Mouse (Mus musculus) CH12.LX (cell line): Measurements from ENCODE around the gene Nop16. TPM values are rescaled to one million over a fixed set of nuclear protein-coding genes. Genes with fewer than 3 reads are reported as not detected.
A peak's percentile ranks its signal among the peaks of the same experiment; 100 is the strongest.
"Not testable (repeated sequence)": the region's sequence is repeated elsewhere in the genome, so short reads cannot be mapped to it uniquely, and the experiment has no call there.

Source experiments
- DNase-seq: peaks from one replicate; pipeline ENCODE4 v3.0.0-alpha.2; 2013; ENCODE audit errors: extremely low read depth
- H3K27ac ChIP-seq: 2 replicates; pipeline ENCODE4 v1.5.1; 2012; ENCODE audit warnings: low read depth, mild to moderate bottlenecking, control low read depth, moderate library complexity; ENCODE audit not compliant: insufficient read depth
- H3K27me3 ChIP-seq: replicated peaks from 2 replicates; pipeline ENCODE3; 2012; ENCODE audit warnings: inconsistent platforms
- H3K36me3 ChIP-seq, 2 experiments: replicated peaks in 1 of 2; 2 replicates each; pipeline versions ENCODE3 to v1.6.1; 2012; ENCODE audit warnings: inconsistent platforms in 1 of 2, low read length in 1 of 2, mild to moderate bottlenecking in 1 of 2, mixed read lengths in 1 of 2, moderate library complexity in 1 of 2; ENCODE audit not compliant: control insufficient read depth in 1 of 2, insufficient read depth in 1 of 2
- H3K4me1 ChIP-seq, 2 experiments: 2 replicates each; pipeline ENCODE4 v1.6.1; 2012; ENCODE audit warnings: inconsistent platforms in 1 of 2, moderate library complexity in 1 of 2; ENCODE audit not compliant: insufficient read depth in 2 of 2, control insufficient read depth in 1 of 2
- H3K4me2 ChIP-seq: 2 replicates; pipeline ENCODE4 v1.6.1; 2012; ENCODE audit warnings: low read depth, mild to moderate bottlenecking, control low read depth; ENCODE audit not compliant: poor library complexity, insufficient read depth, severe bottlenecking
- H3K4me3 ChIP-seq, 3 experiments: fragments of 150-350 bp in 1 of 3; sonication (generic) in 1 of 3; replicated peaks in 1 of 3; 2 replicates each; pipeline versions ENCODE3 to v1.5.1; 2011 to 2012; ENCODE audit warnings: low read depth in 2 of 3, low read length in 2 of 3, mild to moderate bottlenecking in 2 of 3, moderate library complexity in 2 of 3, control low read depth in 1 of 3, improper control_type of control experiment in 1 of 3, inconsistent platforms in 1 of 3, mixed read lengths in 1 of 3; ENCODE audit not compliant: poor library complexity in 1 of 3
- H3K79me2 ChIP-seq: replicated peaks from 2 replicates; pipeline ENCODE4 v1.6.1; 2012; ENCODE audit warnings: mild to moderate bottlenecking, moderate library complexity; ENCODE audit not compliant: control insufficient read depth, poor library complexity, insufficient read depth, severe bottlenecking; ENCODE audit errors: extremely low read depth
- H3K9ac ChIP-seq: 2 replicates; pipeline ENCODE4 v1.6.1; 2012; ENCODE audit warnings: low read depth, mild to moderate bottlenecking, control low read depth, moderate library complexity; ENCODE audit not compliant: insufficient read depth
- H3K9me3 ChIP-seq: replicated peaks from 2 replicates; pipeline ENCODE3; 2012; ENCODE audit warnings: low read length, inconsistent platforms, mixed read lengths
- BHLHE40 ChIP-seq: IDR thresholded peaks from 2 replicates; pipeline ENCODE4 v1.6.1; 2011; ENCODE audit warnings: mild to moderate bottlenecking, low read depth, low read length, improper control_type of control experiment
- CTCF ChIP-seq, 2 experiments: IDR thresholded peaks in 1 of 2; conservative IDR thresholded peaks in 1 of 2; 2 replicates each; pipeline ENCODE4 v1.5.1; 2011 to 2012; ENCODE audit warnings: low read depth in 2 of 2, low read length in 2 of 2, improper control_type of control experiment in 1 of 2, inconsistent platforms in 1 of 2, mild to moderate bottlenecking in 1 of 2, moderate library complexity in 1 of 2
- RAD21 ChIP-seq: IDR thresholded peaks from 2 replicates; pipeline ENCODE4 v1.6.1; 2011; ENCODE audit warnings: low read depth, mild to moderate bottlenecking, low read length, improper control_type of control experiment, moderate library complexity
- RCOR1 ChIP-seq: conservative IDR thresholded peaks from 2 replicates; pipeline ENCODE4 v1.6.1; 2012; ENCODE audit warnings: low read depth, mild to moderate bottlenecking, inconsistent platforms, low read length, improper control_type of control experiment
- TCF12 ChIP-seq: IDR thresholded peaks from 2 replicates; pipeline ENCODE4 v1.6.1; 2014; ENCODE audit warnings: low read depth, mild to moderate bottlenecking, inconsistent platforms, low read length, improper control_type of control experiment
- ZNF384 ChIP-seq: IDR thresholded peaks from 2 replicates; pipeline ENCODE4 v1.6.1; 2012; ENCODE audit warnings: low read depth, low read length, improper control_type of control experiment, inconsistent platforms
- dilution Hi-C: fragments of 300-500 bp; cut with MboI; formaldehyde crosslinking; loops from 2 replicates; pipeline ENCODE4 v1.14.3; 2020; ENCODE audit warnings: low sequenced_read_pairs; ENCODE audit not compliant: extremely low pct_unique_long_range_greater_than_20kb, extremely low pct_ligation_motif_present
- in situ Hi-C: fragments of 300-500 bp; cut with MboI; formaldehyde crosslinking; loops from 3 replicates; pipeline ENCODE4 v1.14.3; 2019; ENCODE audit warnings: low sequenced_read_pairs, low pct_ligation_motif_present, low pct_unique_long_range_greater_than_20kb, mixed read lengths
- polyA plus RNA-seq: library from polyadenylated mRNA; unstranded; fragments of >175 nt; gene quantifications from 2 replicates; pipeline ENCODE4 v1.2.1, GENCODE M21; 2012; ENCODE audit warnings: low read depth; ENCODE audit not compliant: insufficient read length
- total RNA-seq, 2 experiments: library from RNA; depleted of rRNA; stranded (reverse); fragments of 300-350 nt in 1 of 2; fragments of >200 nt in 1 of 2; gene quantifications; 2 replicates each; pipeline ENCODE4 v1.2.3; 2012 to 2014

The Nop16 gene
- total and polyA plus RNA-seq, 3 experiments: 100 to 187 (median 127) TPM

DNA sequence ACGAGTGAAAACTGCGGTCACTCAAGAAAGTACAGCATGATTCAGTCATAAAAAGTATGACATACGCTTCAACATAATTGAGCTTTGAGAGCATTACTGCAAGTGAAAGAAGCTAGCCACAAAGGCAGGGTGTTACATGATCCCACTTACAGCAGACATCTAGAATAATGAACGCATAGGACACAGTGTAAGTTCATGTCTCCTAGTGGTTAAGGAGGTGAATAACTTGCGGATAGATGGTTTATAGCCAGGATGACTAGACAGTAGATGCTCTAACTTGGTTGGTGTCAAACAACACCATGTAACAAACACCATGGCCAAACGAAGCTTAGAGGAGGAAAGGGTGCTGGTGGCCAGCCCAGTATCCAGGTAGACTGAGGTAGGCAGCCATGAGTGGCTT lies 27.1 kb upstream of the Nop16 start:
- H3K27me3 ChIP-seq: peaks cover 6% of the 10 kb centered on the region
- dilution Hi-C loops: no loop called here
- in situ Hi-C loops: loop anchor here (5.0 kb wide), 1 partner anchor 50 kb away; the partner anchor contains the start of gene 4833439L19Rik

DNA sequence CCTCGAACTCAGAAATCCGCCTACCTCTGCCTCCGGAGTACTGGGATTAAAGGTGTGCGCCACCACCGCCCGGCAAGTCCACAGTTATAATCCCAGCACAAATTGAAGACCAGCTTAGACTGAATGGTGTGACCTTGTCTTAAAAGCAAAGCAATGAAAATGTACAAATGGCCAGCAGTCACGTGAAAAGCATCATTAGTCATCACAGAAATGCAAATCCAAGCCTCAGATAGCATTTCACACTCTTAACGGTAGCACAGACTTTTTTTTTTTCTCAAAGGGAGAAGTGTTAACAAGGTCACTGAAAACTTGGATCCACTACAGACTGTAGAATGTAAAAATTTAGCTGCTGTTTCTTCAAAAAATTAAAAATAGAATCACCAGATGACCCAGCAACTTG lies 26.4 kb upstream of the Nop16 start:
- dilution Hi-C loops: no loop called here
- Histone ChIP-seq H3K4me1 (peaks cover 5 to 12% of the 10 kb centered on the region in 2 experiments; a peak in 3 of 4 replicates), H3K9ac (no peak overlapping the region), H3K36me3 (no peaks in the 10 kb centered on the region)
- no peak for DNase-seq
- TF ChIP-seq ZNF384: peak; percentile 46
- 0 out of 2 replicates have a peak, but pooled peaks have one; percentile 14 for TF ChIP-seq RCOR1
- TF ChIP-seq TCF12: no peak
- peak; percentile 86 for TF ChIP-seq BHLHE40
- TF ChIP-seq, all 38 proteins: peak for 3
- H3K4me3 ChIP-seq: no peak overlapping the region
- H3K27me3 ChIP-seq: peaks cover 6% of the 10 kb centered on the region
- H3K4me2 ChIP-seq: no peak overlapping the region
- in situ Hi-C loops: loop anchor here (5.0 kb wide), 1 partner anchor 49 kb away; the partner anchor contains the start of gene 4833439L19Rik
- no peaks in the 10 kb centered on the region for H3K79me2 ChIP-seq
- H3K9me3 ChIP-seq: peaks cover 2% of the 10 kb centered on the region
- H3K27ac ChIP-seq: no peak overlapping the region

More for the DNA sequence above, 27.1 kb upstream of the Nop16 start:
- Histone ChIP-seq H3K4me2 (no peak overlapping the region), H3K4me1 (peaks cover 5 to 9% of the 10 kb centered on the region in 2 experiments; a peak in 3 of 4 replicates), H3K9me3 (peaks cover 2% of the 10 kb centered on the region), H3K4me3 (no peak overlapping the region), H3K36me3 (no peaks in the 10 kb centered on the region), H3K9ac (no peak overlapping the region), H3K79me2 (peaks cover 2% of the 10 kb centered on the region; the same call in 1 of the 2 replicates), H3K27ac (no peak overlapping the region)
- peak; percentile 13 to 16; a peak in 1 of 4 replicates for TF ChIP-seq CTCF (conservative IDR thresholded peaks at IDR 0.05 in 1 of 2, IDR thresholded peaks at IDR 0.05 in 1 of 2; ENCODE audit: low read depth in 2 of 2, low read length in 2 of 2)
- no peak for TF ChIP-seq ZNF384
- DNase-seq: no peak

- H3K4me2 ChIP-seq, DNase-seq, dilution Hi-C loops, H3K9ac ChIP-seq, H3K27ac ChIP-seq, H3K9me3 ChIP-seq, H3K79me2 ChIP-seq, H3K4me3 ChIP-seq, H3K27me3 ChIP-seq, H3K36me3 ChIP-seq, in situ Hi-C loops: not testable (repeated sequence)
- peaks cover 2 to 13% of the 10 kb centered on the region in 2 experiments; a peak in 2 of 4 replicates for H3K4me1 ChIP-seq
- TF ChIP-seq RAD21 (peak; percentile 2), CTCF (conservative IDR thresholded peaks at IDR 0.05 in 1 of 2, IDR thresholded peaks at IDR 0.05 in 1 of 2; ENCODE audit: low read depth in 2 of 2, low read length in 2 of 2) (peak in 1 of 2 experiments; percentile 66; a peak in 2 of 4 replicates)
These were observed 23.3 kb upstream of the Nop16 start for GRCm38 (mm10) chr13:54613141-54613540.
